Comparison of ENCODE assay signal across 12 mouse cellular contexts in genomic region chr9:67429199-67429892, GRCm38 (mm10).
A peak's percentile ranks its signal among the peaks of the same experiment; 100 is the strongest.
DNase-seq lines count a peak whose midpoint lies in the region; ATAC-seq and TF ChIP-seq lines count a peak whose summit lies in the region.
"Had no signal": no experiment of that assay in that cellular context is flagged by ENCODE, and none has a peak within 500 bp of the region (broad histone marks: within the 10 kb centered on the region; RNA-seq: fewer than 3 reads in every experiment).

No protein-coding gene starts in this region.

- peak; percentile 40 for DNase-seq in embryo, embryonic 10 days (ENCODE audit: low spot score)
- no peak for DNase-seq in embryo, embryonic 10.5 days (ENCODE audit: low spot score)
- DNase-seq in MN1 (ENCODE audit: low spot score), result peak; percentile 73
- peak; percentile 55 for DNase-seq in lung, postnatal 0 days (ENCODE audit: low spot score)
- no peak for DNase-seq in c-Kit-positive CD71-positive TER-119-positive erythroid progenitor cells, embryonic 14.5 days (ENCODE audit: low spot score)
- no peak for DNase-seq in adrenal gland, postnatal 10 days
- no peak for DNase-seq in retina, postnatal 1 day
- DNase-seq: adrenal gland, postnatal 14 days; liver had no signal

- H3K9me3 ChIP-seq in heart, embryonic 12.5 days (replicated peaks), result no peaks in the 10 kb centered on the region
- H3K9me3 ChIP-seq in lung, postnatal 0 days (ENCODE audit: low read length), result no peaks in the 10 kb centered on the region
- H3K9me3 ChIP-seq: neural tube, embryonic 15.5 days had no signal

- H3K9ac ChIP-seq in heart, embryonic 12.5 days, result no peak overlapping the region
- no peak overlapping the region for H3K9ac ChIP-seq in lung, postnatal 0 days (replicated peaks; ENCODE audit: low read depth)
- H3K9ac ChIP-seq: neural tube, embryonic 15.5 days had no signal

- peaks cover 38% of the 10 kb centered on the region for H3K4me1 ChIP-seq in heart, embryonic 12.5 days (replicated peaks)
- no peaks in the 10 kb centered on the region for H3K4me1 ChIP-seq in lung, postnatal 0 days (ENCODE audit: insufficient read depth, low read depth, low read length)

- H3K4me3 ChIP-seq in heart, embryonic 12.5 days, result no peak overlapping the region
- no peak overlapping the region for H3K4me3 ChIP-seq in lung, postnatal 0 days (ENCODE audit: low read depth, low read length)
- H3K4me3 ChIP-seq: left cerebral cortex, adult 2 months; neural tube, embryonic 15.5 days had no signal

- H3K36me3 ChIP-seq in heart, embryonic 12.5 days, result no peaks in the 10 kb centered on the region
- H3K36me3 ChIP-seq in lung, postnatal 0 days (ENCODE audit: insufficient read depth, low read length), result no peaks in the 10 kb centered on the region
- H3K36me3 ChIP-seq: neural tube, embryonic 15.5 days had no signal

- no peak for TF ChIP-seq CTCF in lung, postnatal 0 days (IDR thresholded peaks at IDR 0.05)

- H3K27ac ChIP-seq in heart, embryonic 12.5 days (ENCODE audit: poor library complexity, severe bottlenecking), result peak overlapping the region; percentile 94
- no peak overlapping the region for H3K27ac ChIP-seq in lung, postnatal 0 days (ENCODE audit: low read length)
- H3K27ac ChIP-seq: left cerebral cortex, adult 2 months; neural tube, embryonic 15.5 days had no signal

- WGBS in heart, embryonic 12.5 days, result 21% methylated on average over 12 of the region's 12 CpGs
- WGBS in lung, postnatal 0 days, result 57% methylated on average over 12 of the region's 12 CpGs

- 0 out of 2 replicates have a peak, but pooled peaks have one; percentile 11 for TF ChIP-seq EP300 in lung, postnatal 0 days (IDR thresholded peaks at IDR 0.05)

- ATAC-seq in heart, embryonic 12.5 days (ENCODE audit: insufficient number of reproducible peaks, low FRiP score), result peak; percentile 70; the same call in 1 of the 2 replicates
- peak; percentile 60; the same call in 1 of the 2 replicates for ATAC-seq in lung, postnatal 0 days

- no peaks in the 10 kb centered on the region for H3K27me3 ChIP-seq in heart, embryonic 12.5 days (replicated peaks)
- H3K27me3 ChIP-seq in lung, postnatal 0 days (replicated peaks; ENCODE audit: insufficient read depth, low read length), result no peaks in the 10 kb centered on the region
- H3K27me3 ChIP-seq: neural tube, embryonic 15.5 days had no signal

- peak overlapping the region; percentile 48 for H3K4me2 ChIP-seq in heart, embryonic 12.5 days
- no peak overlapping the region for H3K4me2 ChIP-seq in lung, postnatal 0 days (replicated peaks; ENCODE audit: low read depth, low read length)
- H3K4me2 ChIP-seq: neural tube, embryonic 15.5 days had no signal

Comparison
In these comparisons a context has a peak if more than half of its experiments do, and no peak if none do; other contexts are left out.
1. DNase-seq: peak in embryo, embryonic 10 days (single experiment), MN1 (single experiment) and lung, postnatal 0 days (single experiment); none in embryo, embryonic 10.5 days (single experiment), c-Kit-positive CD71-positive TER-119-positive erythroid progenitor cells, embryonic 14.5 days (single experiment), adrenal gland, postnatal 10 days (single experiment) and retina, postnatal 1 day (single experiment).